Mouse (Mus musculus) liver, embryonic 14 days (tissue): ENCODE data around the gene Kif20b. TPM values are rescaled to one million over a fixed set of nuclear protein-coding genes. Genes with fewer than 3 reads are reported as not detected.

ENCODE experiments used
- polyA plus RNA-seq: library from polyadenylated mRNA; depleted of rRNA; stranded (reverse); fragments of >200 nt; gene quantifications from 2 replicates; pipeline ENCODE4 v1.2.3, GENCODE M21; 2012; rRNA removed

Gene Kif20b
- 25.9 and 26.9 TPM in 2 replicates for polyA plus RNA-seq

GRCm38 (mm10) chr19:34921652-34922602, at the start of gene Kif20b:
Gene Kif20b (plus strand): TSS chr19:34922361.

DNA sequence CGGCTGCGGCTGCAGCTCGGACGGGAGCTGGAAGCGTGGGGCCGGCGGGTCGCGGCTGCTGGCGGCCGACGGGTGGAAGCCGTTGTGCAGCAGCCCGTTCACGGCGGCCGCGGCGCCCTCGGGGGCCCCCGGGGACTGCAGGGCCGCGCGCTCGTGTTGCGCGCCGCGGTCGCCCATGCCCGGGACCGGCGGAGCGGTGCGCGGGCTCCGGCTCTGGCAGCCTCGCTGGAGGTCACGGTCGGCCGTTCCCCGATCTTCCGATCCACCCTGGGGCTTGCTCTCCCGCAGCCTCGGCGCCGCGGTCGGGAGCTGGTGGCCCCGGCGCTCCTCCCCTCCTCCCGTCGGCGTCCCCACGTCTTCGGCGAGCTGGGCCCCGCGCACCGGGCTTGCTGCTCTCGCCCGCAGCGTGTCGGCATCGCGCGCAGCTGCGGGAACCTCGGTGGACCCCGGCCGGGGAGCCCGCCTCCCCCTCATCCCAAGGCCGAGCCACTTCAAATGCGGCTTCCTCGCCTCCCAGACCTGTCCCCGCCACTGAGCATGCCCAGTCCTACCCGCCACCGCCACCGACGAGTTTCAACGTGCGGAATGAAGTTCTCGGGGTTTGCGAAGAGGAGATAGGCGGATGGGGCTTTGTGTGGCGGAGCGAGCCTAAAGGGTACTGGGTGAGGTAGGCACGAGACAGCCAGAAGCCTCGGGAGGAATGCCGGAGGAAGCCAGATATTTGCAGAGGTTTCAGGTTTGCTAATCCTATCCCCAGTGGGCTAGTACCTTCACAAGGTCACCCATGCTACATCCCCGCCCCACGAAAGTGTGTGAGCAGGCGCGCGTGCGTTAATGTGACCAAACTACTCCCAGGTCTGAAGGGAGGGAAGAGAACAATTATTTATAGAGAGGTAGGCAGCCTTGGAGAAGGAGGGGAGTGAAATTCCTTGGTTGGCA, 43.3 kb upstream of the Kif20b start, which contains the start of gene Pank1:
Gene Pank1 (minus strand): TSS at position 853 of the 939 bp plus-strand sequence.

Other genes starting within 250 kb of the Kif20b start
- gene Slc16a12, start 175.1 kb upstream of the Kif20b start, polyA plus RNA-seq: 4.6 and 5.6 TPM in 2 replicates
- 2.0 and 2.8 TPM in 2 replicates for gene Pank1, start 42.9 kb upstream of the Kif20b start, polyA plus RNA-seq